Mouse (Mus musculus) gastrocnemius, postnatal 4 days (tissue): ENCODE results near the gene Cyba. TPM values are rescaled to one million over a fixed set of nuclear protein-coding genes. Genes with fewer than 3 reads are reported as not detected.

ENCODE experiments used
- DNase-seq, 2 experiments: peaks; one replicate each; pipeline ENCODE4 v3.0.0; 2021 to 2022; ENCODE audit warnings: low spot score in 2 of 2, mixed read lengths in 2 of 2
- total RNA-seq, 2 experiments: library from RNA; stranded (reverse); gene quantifications; 2 replicates each; pipeline ENCODE4 v1.2.3; 2021

Cyba gene
- total RNA-seq, 2 experiments from 2014 or later = 51.7 to 64.2 TPM

- DNase-seq = peak in 1 of 2 experiments; percentile 20
Measured at GRCm38 (mm10) chr8:122426145-122426544, 6.6 kb downstream of the Cyba start.

- DNase-seq = peak; percentile 20 to 66
Measured at GRCm38 (mm10) chr8:122423659-122424058, 9.1 kb downstream of the Cyba start.

GRCm38 (mm10) chr8:122423217-122423616, 9.5 kb downstream of the Cyba start:
- DNase-seq = peak; percentile 14 to 16

GRCm38 (mm10) chr8:122421376-122422070, 11.2 kb downstream of the Cyba start, which contains the start of gene Il17c:
Il17c (plus strand) TSS chr8:122422020.
- peak; percentile 16 to 20 for DNase-seq

- DNase-seq = peak; percentile 12 to 16
Measured at GRCm38 (mm10) chr8:122419881-122420555, 12.7 kb downstream of the Cyba start.

- DNase-seq = no peak
Measured at GRCm38 (mm10) chr8:122415554-122415953, 17.2 kb downstream of the Cyba start.

GRCm38 (mm10) chr8:122414311-122414710, 18.4 kb downstream of the Cyba start:
- DNase-seq = no peak

- no peak for DNase-seq
Measured at GRCm38 (mm10) chr8:122407678-122408077, 25.1 kb downstream of the Cyba start.

GRCm38 (mm10) chr8:122405146-122405805, 27.5 kb downstream of the Cyba start:
- no peak for DNase-seq

- no peak for DNase-seq
Measured at GRCm38 (mm10) chr8:122398186-122398585, 34.5 kb downstream of the Cyba start.

GRCm38 (mm10) chr8:122395291-122395690, 37.4 kb downstream of the Cyba start:
- DNase-seq = no peak

GRCm38 (mm10) chr8:122393717-122394116, 39.0 kb downstream of the Cyba start:
- no peak for DNase-seq

- DNase-seq = no peak
Measured at GRCm38 (mm10) chr8:122390758-122391157, 42.0 kb downstream of the Cyba start.

- DNase-seq = no peak
Measured at GRCm38 (mm10) chr8:122389357-122389756, 43.4 kb downstream of the Cyba start.

GRCm38 (mm10) chr8:122383039-122383438, 49.7 kb downstream of the Cyba start:
- no peak for DNase-seq

- DNase-seq = peak; percentile 99 to 100
Measured at GRCm38 (mm10) chr8:122376365-122377231, 56.1 kb downstream of the Cyba start, which contains the start of gene Zc3h18. Zc3h18 (plus strand) TSS chr8:122376609.

GRCm38 (mm10) chr8:122375751-122376364, 56.9 kb downstream of the Cyba start:
- no peak for DNase-seq

GRCm38 (mm10) chr8:122375320-122375719, 57.4 kb downstream of the Cyba start:
- DNase-seq = no peak
